Mouse (Mus musculus) MEL (cell line): ENCODE data around the gene Pycr1. TPM values are rescaled to one million over a fixed set of nuclear protein-coding genes. Genes with fewer than 3 reads are reported as not detected.

Experiments used
- DNase-seq: peaks from one replicate; pipeline ENCODE4 v3.0.0; 2011; ENCODE audit warnings: low read depth, low spot score
- H3K27ac ChIP-seq: 2 replicates; pipeline ENCODE4 v1.5.1; 2012; ENCODE audit warnings: low read depth, mild to moderate bottlenecking, control low read depth, low read length, moderate library complexity; ENCODE audit not compliant: control insufficient read depth
- H3K27me3 ChIP-seq, 2 experiments: fragments of 150-350 bp in 1 of 2; sonication (generic) in 1 of 2; 2 replicates each; pipeline ENCODE4 v1.6.1; 2012; ENCODE audit warnings: low read length in 2 of 2, mild to moderate bottlenecking in 2 of 2, improper control_type of control experiment in 1 of 2, moderate library complexity in 1 of 2; ENCODE audit not compliant: insufficient read depth in 2 of 2, control insufficient read depth in 1 of 2
- H3K36me3 ChIP-seq, 2 experiments: 2 replicates each; pipeline ENCODE4 v1.6.1; 2012 to 2014; ENCODE audit warnings: low read length in 2 of 2, improper control_type of control experiment in 1 of 2, inconsistent platforms in 1 of 2, mild to moderate bottlenecking in 1 of 2; ENCODE audit not compliant: insufficient read depth in 2 of 2, control insufficient read depth in 1 of 2
- H3K4me1 ChIP-seq, 2 experiments: fragments of 150-350 bp in 1 of 2; sonication (generic) in 1 of 2; 2 replicates each; pipeline ENCODE4 v1.6.1; 2012; ENCODE audit warnings: low read length in 2 of 2, improper control_type of control experiment in 1 of 2, mild to moderate bottlenecking in 1 of 2; ENCODE audit not compliant: insufficient read depth in 2 of 2, control insufficient read depth in 1 of 2
- H3K4me3 ChIP-seq, 2 experiments: fragments of 150-350 bp in 1 of 2; sonication (generic) in 1 of 2; 2 replicates each; pipeline ENCODE4 v1.5.1; 2012; ENCODE audit warnings: low read depth in 2 of 2, low read length in 2 of 2, mild to moderate bottlenecking in 2 of 2, moderate library complexity in 2 of 2, control low read depth in 1 of 2, improper control_type of control experiment in 1 of 2; ENCODE audit not compliant: control insufficient read depth in 1 of 2, insufficient read depth in 1 of 2
- H3K79me2 ChIP-seq: 2 replicates; pipeline ENCODE4 v1.6.1; 2012; ENCODE audit warnings: mild to moderate bottlenecking, low read length, moderate library complexity; ENCODE audit not compliant: control insufficient read depth, poor library complexity, insufficient read depth
- H3K9ac ChIP-seq: 2 replicates; pipeline ENCODE4 v1.6.1; 2012; ENCODE audit warnings: low read depth, mild to moderate bottlenecking, control low read depth, low read length, moderate library complexity; ENCODE audit not compliant: control insufficient read depth, poor library complexity, severe bottlenecking
- H3K9me3 ChIP-seq: fragments of 150-350 bp; sonication (generic); replicated peaks from 2 replicates; pipeline ENCODE4 v1.6.1; 2012; ENCODE audit warnings: mild to moderate bottlenecking, low read length, improper control_type of control experiment, moderate library complexity; ENCODE audit not compliant: insufficient read depth
- CHD1 ChIP-seq: IDR thresholded peaks from 2 replicates; pipeline ENCODE4 v1.6.1; 2012; ENCODE audit warnings: low read depth, mild to moderate bottlenecking, inconsistent platforms, low read length, improper control_type of control experiment
- CHD2 ChIP-seq: IDR thresholded peaks from 2 replicates; pipeline ENCODE4 v1.6.1; 2011; ENCODE audit warnings: low read length, improper control_type of control experiment
- CTCF ChIP-seq, 3 experiments: IDR thresholded peaks in 2 of 3; conservative IDR thresholded peaks in 1 of 3; 2 replicates each; pipeline ENCODE4 v1.5.1; 2011 to 2012; ENCODE audit warnings: low read length in 3 of 3, low read depth in 2 of 3, mild to moderate bottlenecking in 2 of 3, improper control_type of control experiment in 1 of 3, inconsistent platforms in 1 of 3, mixed read lengths in 1 of 3, moderate library complexity in 1 of 3; ENCODE audit not compliant: control insufficient read depth in 1 of 3, insufficient read depth in 1 of 3, poor library complexity in 1 of 3, severe bottlenecking in 1 of 3
- ELF1 ChIP-seq: IDR thresholded peaks from 2 replicates; pipeline ENCODE4 v1.6.1; 2014; ENCODE audit warnings: low read depth, mild to moderate bottlenecking, inconsistent platforms, low read length, improper control_type of control experiment, moderate library complexity
- ETS1 ChIP-seq: IDR thresholded peaks from 2 replicates; pipeline ENCODE4 v1.6.1; 2012; ENCODE audit warnings: low read depth, mild to moderate bottlenecking, inconsistent platforms, low read length, improper control_type of control experiment, moderate library complexity
- GATA1 ChIP-seq: IDR thresholded peaks from 2 replicates; pipeline ENCODE4 v1.6.1; 2011; ENCODE audit warnings: low read depth, low read length, improper control_type of control experiment
- HCFC1 ChIP-seq: IDR thresholded peaks from 2 replicates; pipeline ENCODE4 v1.6.1; 2012; ENCODE audit warnings: low read depth, mild to moderate bottlenecking, inconsistent platforms, low read length, improper control_type of control experiment, moderate library complexity
- JUND ChIP-seq: IDR thresholded peaks from 2 replicates; pipeline ENCODE4 v1.6.1; 2011; ENCODE audit warnings: low read depth, mild to moderate bottlenecking, improper control_type of control experiment, low read length
- KAT2A ChIP-seq: conservative IDR thresholded peaks from 2 replicates; pipeline ENCODE4 v1.6.1; 2012; ENCODE audit warnings: low read depth, low read length, improper control_type of control experiment, inconsistent platforms
- MAX ChIP-seq: IDR thresholded peaks from 2 replicates; pipeline ENCODE4 v1.6.1; 2011; ENCODE audit warnings: low read length, improper control_type of control experiment
- MAZ ChIP-seq: IDR thresholded peaks from 2 replicates; pipeline ENCODE4 v1.6.1; 2012; ENCODE audit warnings: low read depth, mild to moderate bottlenecking, inconsistent platforms, low read length, improper control_type of control experiment
- MEF2A ChIP-seq: IDR thresholded peaks from 2 replicates; pipeline ENCODE4 v1.6.1; 2014; ENCODE audit warnings: low read depth, mild to moderate bottlenecking, inconsistent platforms, low read length, improper control_type of control experiment; ENCODE audit not compliant: poor library complexity, insufficient replicate concordance, severe bottlenecking; ENCODE audit errors: extremely low read depth
- MXI1 ChIP-seq: IDR thresholded peaks from 2 replicates; pipeline ENCODE4 v1.6.1; 2011; ENCODE audit warnings: mild to moderate bottlenecking, low read depth, low read length, improper control_type of control experiment
- NELFE ChIP-seq: IDR thresholded peaks from 2 replicates; pipeline ENCODE4 v1.6.1; 2011; ENCODE audit warnings: low read depth, low read length, improper control_type of control experiment
- NRF1 ChIP-seq: IDR thresholded peaks from 2 replicates; pipeline ENCODE4 v1.6.1; 2014; ENCODE audit warnings: low read depth, mild to moderate bottlenecking, inconsistent platforms, low read length, improper control_type of control experiment, moderate library complexity; ENCODE audit not compliant: poor library complexity, insufficient read depth, severe bottlenecking
- POLR2A ChIP-seq, 2 experiments: IDR thresholded peaks; 2 replicates each; pipeline ENCODE4 v1.6.1; 2011 to 2012; ENCODE audit warnings: low read length in 2 of 2, mild to moderate bottlenecking in 2 of 2, control low read depth in 1 of 2, improper control_type of control experiment in 1 of 2, low read depth in 1 of 2, moderate library complexity in 1 of 2; ENCODE audit not compliant: control insufficient read depth in 1 of 2, insufficient read depth in 1 of 2, poor library complexity in 1 of 2
- POLR2AphosphoS2 ChIP-seq: IDR thresholded peaks from 2 replicates; pipeline ENCODE4 v1.6.1; 2011; ENCODE audit warnings: low read length, improper control_type of control experiment
- RAD21 ChIP-seq: IDR thresholded peaks from 2 replicates; pipeline ENCODE4 v1.6.1; 2011; ENCODE audit warnings: mild to moderate bottlenecking, low read depth, low read length, improper control_type of control experiment
- RCOR1 ChIP-seq: IDR thresholded peaks from 2 replicates; pipeline ENCODE4 v1.6.1; 2012; ENCODE audit warnings: low read depth, mild to moderate bottlenecking, inconsistent platforms, low read length, improper control_type of control experiment
- SIN3A ChIP-seq: IDR thresholded peaks from 2 replicates; pipeline ENCODE4 v1.6.1; 2012; ENCODE audit warnings: low read length, improper control_type of control experiment, inconsistent platforms
- SMC3 ChIP-seq: IDR thresholded peaks from 2 replicates; pipeline ENCODE4 v1.6.1; 2011; ENCODE audit warnings: low read depth, low read length, improper control_type of control experiment
- TAL1 ChIP-seq: IDR thresholded peaks from 2 replicates; pipeline ENCODE4 v1.6.1; 2012; ENCODE audit warnings: mild to moderate bottlenecking, inconsistent platforms, low read length, moderate library complexity, mixed read lengths
- TBP ChIP-seq: IDR thresholded peaks from 2 replicates; pipeline ENCODE4 v1.8.0; 2011; ENCODE audit warnings: low read depth, low read length, improper control_type of control experiment
- TCF12 ChIP-seq: IDR thresholded peaks from 2 replicates; pipeline ENCODE4 v1.6.1; 2014; ENCODE audit warnings: low read depth, mild to moderate bottlenecking, inconsistent platforms, low read length, improper control_type of control experiment, moderate library complexity
- UBTF ChIP-seq: IDR thresholded peaks from 2 replicates; pipeline ENCODE4 v1.6.1; 2012; ENCODE audit warnings: low read depth, mild to moderate bottlenecking, inconsistent platforms, low read length, improper control_type of control experiment, moderate library complexity, borderline replicate concordance; ENCODE audit not compliant: insufficient read depth
- USF1 ChIP-seq: IDR thresholded peaks from 2 replicates; pipeline ENCODE4 v1.6.1; 2014; ENCODE audit warnings: low read depth, mild to moderate bottlenecking, inconsistent platforms, low read length, improper control_type of control experiment, moderate library complexity
- USF2 ChIP-seq, 2 experiments: IDR thresholded peaks; 2 replicates each; pipeline ENCODE4 v1.6.1; 2011 to 2012; ENCODE audit warnings: improper control_type of control experiment in 2 of 2, low read length in 2 of 2, borderline replicate concordance in 1 of 2, inconsistent platforms in 1 of 2, low read depth in 1 of 2, mild to moderate bottlenecking in 1 of 2; ENCODE audit not compliant: insufficient read depth in 1 of 2
- ZC3H11A ChIP-seq: IDR thresholded peaks from 2 replicates; pipeline ENCODE4 v1.6.1; 2012; ENCODE audit warnings: low read depth, mild to moderate bottlenecking, inconsistent platforms, low read length, improper control_type of control experiment
- ZMIZ1 ChIP-seq: IDR thresholded peaks from 2 replicates; pipeline ENCODE4 v1.6.1; 2012; ENCODE audit warnings: low read depth, mild to moderate bottlenecking, inconsistent platforms, low read length, improper control_type of control experiment, moderate library complexity
- ZNF384 ChIP-seq: IDR thresholded peaks from 2 replicates; pipeline ENCODE4 v1.6.1; 2012; ENCODE audit warnings: low read depth, mild to moderate bottlenecking, inconsistent platforms, low read length, improper control_type of control experiment
- polyA plus RNA-seq, 2 experiments: library from polyadenylated mRNA; stranded (reverse) in 1 of 2; unstranded in 1 of 2; fragments of >175 nt in 1 of 2; fragments of >200 nt in 1 of 2; gene quantifications; 2 replicates each; pipeline versions ENCODE4 v1.2.1 to v1.2.4; 2012; ENCODE audit warnings: low replicate concordance in 2 of 2, low read depth in 1 of 2; ENCODE audit not compliant: insufficient read length in 2 of 2, insufficient read depth in 1 of 2, missing spikeins in 1 of 2
- total RNA-seq: library from RNA; depleted of rRNA; stranded (reverse); fragments of 300-350 nt; gene quantifications from 2 replicates; pipeline ENCODE4 v1.2.3, GENCODE M21; 2012

Gene Pycr1
- total and polyA plus RNA-seq, 3 experiments = 2.6 to 15.3 TPM; not detected in 1

GRCm38 (mm10) chr11:120624680-120625111, 18.9 kb downstream of the Pycr1 start:
- H3K27ac ChIP-seq = peak overlapping the region; percentile 54

GRCm38 (mm10) chr11:120623961-120624679, 19.4 kb downstream of the Pycr1 start:
- Histone ChIP-seq H3K79me2 (peaks cover 31% of the 10 kb centered on the region), H3K36me3 (peaks cover 7 to 11% of the 10 kb centered on the region in 2 experiments), H3K9me3 (no peaks in the 10 kb centered on the region), H3K4me1 (peaks cover 0 to 10% of the 10 kb centered on the region in 2 experiments; a peak in 2 of 4 replicates), H3K27ac (peak overlapping the region; percentile 54), H3K4me3 (peak overlapping the region; percentile 82 to 93), H3K9ac (peak overlapping the region; percentile 92), H3K27me3 (no peaks in the 10 kb centered on the region)
- peak; percentile 83 for DNase-seq
- TF ChIP-seq UBTF = no peak
- no peak for TF ChIP-seq TBP
- no peak; the same call in 1 of the 2 replicates for TF ChIP-seq CHD1
- peak; percentile 83 for TF ChIP-seq ZC3H11A
- TF ChIP-seq RAD21 = peak; percentile 81
- no peak for TF ChIP-seq USF1
- TF ChIP-seq GATA1 = no peak
- peak; percentile 52 for TF ChIP-seq ELF1
- no peak for TF ChIP-seq JUND
- TF ChIP-seq CHD2 = no peak
- TF ChIP-seq HCFC1 = peak; percentile 62
- TF ChIP-seq TAL1 = no peak
- peak; percentile 87 for TF ChIP-seq MXI1
- TF ChIP-seq ZNF384 = 0 out of 2 replicates have a peak, but pooled peaks have one; percentile 42
- no peak for TF ChIP-seq USF2 (IDR thresholded peaks at IDR 0.05; ENCODE audit: borderline replicate concordance in 1 of 2, insufficient read depth in 1 of 2, low read depth in 1 of 2, low read length in 2 of 2)
- TF ChIP-seq POLR2A (IDR thresholded peaks at IDR 0.05; ENCODE audit: control insufficient read depth in 1 of 2, insufficient read depth in 1 of 2, low read depth in 1 of 2, low read length in 2 of 2, poor library complexity in 1 of 2) = no peak
- no peak for TF ChIP-seq MEF2A
- TF ChIP-seq RCOR1 = 0 out of 2 replicates have a peak, but pooled peaks have one; percentile 19
- TF ChIP-seq MAZ = peak; percentile 75; the same call in 1 of the 2 replicates
- no peak for TF ChIP-seq KAT2A

More at GRCm38 (mm10) chr11:120624680-120625111, 18.9 kb downstream of the Pycr1 start:
- Histone ChIP-seq H3K79me2 (peaks cover 35% of the 10 kb centered on the region), H3K27me3 (no peaks in the 10 kb centered on the region), H3K9ac (peak overlapping the region; percentile 92), H3K4me3 (peak overlapping the region; percentile 82 to 93), H3K9me3 (no peaks in the 10 kb centered on the region), H3K36me3 (peaks cover 3 to 12% of the 10 kb centered on the region in 2 experiments), H3K4me1 (peaks cover 0 to 13% of the 10 kb centered on the region in 2 experiments; a peak in 3 of 4 replicates)
- TF ChIP-seq CTCF (IDR thresholded peaks at IDR 0.05 in 2 of 3, conservative IDR thresholded peaks at IDR 0.05 in 1 of 3; ENCODE audit: control insufficient read depth in 1 of 3, insufficient read depth in 1 of 3, low read depth in 2 of 3, low read length in 3 of 3, poor library complexity in 1 of 3, severe bottlenecking in 1 of 3) (0 out of 6 replicates have a peak, but pooled peaks of 1 of the 3 experiments have one; percentile 0), MAX (peak; percentile 61; the same call in 1 of the 2 replicates), HCFC1 (peak; percentile 91), NRF1 (peak; percentile 98), ZMIZ1 (no peak), TBP (peak; percentile 80), ELF1 (peak; percentile 100), USF1 (peak; percentile 5; the same call in 1 of the 2 replicates), NELFE (peak; percentile 86), ETS1 (peak; percentile 16; the same call in 1 of the 2 replicates), SMC3 (no peak), RAD21 (no peak), POLR2AphosphoS2 (peak; percentile 98), KAT2A (peak; percentile 49; the same call in 1 of the 2 replicates), POLR2A (IDR thresholded peaks at IDR 0.05; ENCODE audit: control insufficient read depth in 1 of 2, insufficient read depth in 1 of 2, low read depth in 1 of 2, low read length in 2 of 2, poor library complexity in 1 of 2) (peak; percentile 76 to 87), MXI1 (peak; percentile 48), TCF12 (peak; percentile 58; the same call in 1 of the 2 replicates), SIN3A (peak; percentile 91; the same call in 1 of the 2 replicates), GATA1 (no peak)
- DNase-seq = peak; percentile 92
